Mouse (Mus musculus) gastrocnemius, postnatal 14 days (tissue): ENCODE measurements at regions not wholly inside any gene's neighbourhood (a gene's known extent, or its start where the extent isn't known, plus 50 kb on each side); places are given as distances from the start of the nearest gene placed in this dataset.

ENCODE experiments used
- DNase-seq: peaks from one replicate; pipeline ENCODE4 v3.0.0; 2021; ENCODE audit warnings: mixed read lengths
- intact Hi-C: fragments of 180-260 bp; cut with DNase I; formaldehyde crosslinking; loops from one replicate; pipeline ENCODE4 v1.15.1; 2025; ENCODE audit warnings: low total_unique reads

DNA sequence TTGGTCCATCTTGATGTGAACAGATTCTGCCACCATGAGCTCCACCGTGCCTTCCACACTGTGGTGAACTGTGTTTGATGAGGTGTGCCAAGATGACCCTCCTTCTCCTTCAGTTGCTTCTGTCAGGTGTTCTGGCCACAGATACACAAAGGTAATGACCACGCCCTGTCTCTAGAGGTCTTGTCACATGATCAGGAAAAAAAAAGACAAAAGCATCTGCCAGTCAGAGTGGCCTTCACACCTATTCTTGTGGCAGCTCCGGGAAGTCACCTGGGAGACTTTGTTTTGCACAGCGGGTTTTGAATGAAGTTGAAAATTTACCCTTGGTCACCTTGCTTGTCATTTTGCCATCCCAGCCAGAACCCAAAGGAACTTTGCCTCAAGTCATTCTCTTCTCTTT lies 242.5 kb upstream of the 4931429L15Rik start:
- intact Hi-C loops = no loop called here
- DNase-seq = no peak

- intact Hi-C loops = no loop called here
- DNase-seq = no peak
Measured at GRCm38 (mm10) chr9:46558481-46558880, 238.7 kb upstream of the 4931429L15Rik start.

DNA sequence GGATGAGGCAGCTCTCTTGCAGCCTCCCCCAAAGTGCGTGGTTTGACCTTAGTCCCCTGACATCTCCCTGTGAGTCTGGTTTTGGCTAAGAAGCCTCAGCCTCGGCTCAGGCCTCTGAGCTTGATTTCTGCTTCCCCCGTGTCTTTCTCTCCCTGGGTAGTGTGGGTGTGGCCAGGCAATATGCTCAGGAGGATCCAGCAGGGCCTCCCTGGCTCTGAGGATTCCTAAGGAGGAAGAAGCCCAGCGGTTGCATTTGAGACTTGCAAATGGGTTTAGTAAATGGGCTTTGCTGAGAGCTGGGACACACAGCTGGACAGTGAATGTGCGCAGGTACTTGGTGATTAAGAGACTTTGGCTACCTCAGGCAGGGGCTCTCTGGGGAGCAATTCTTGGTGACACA lies 238.0 kb upstream of the 4931429L15Rik start:
- DNase-seq = no peak
- intact Hi-C loops = no loop called here

DNA sequence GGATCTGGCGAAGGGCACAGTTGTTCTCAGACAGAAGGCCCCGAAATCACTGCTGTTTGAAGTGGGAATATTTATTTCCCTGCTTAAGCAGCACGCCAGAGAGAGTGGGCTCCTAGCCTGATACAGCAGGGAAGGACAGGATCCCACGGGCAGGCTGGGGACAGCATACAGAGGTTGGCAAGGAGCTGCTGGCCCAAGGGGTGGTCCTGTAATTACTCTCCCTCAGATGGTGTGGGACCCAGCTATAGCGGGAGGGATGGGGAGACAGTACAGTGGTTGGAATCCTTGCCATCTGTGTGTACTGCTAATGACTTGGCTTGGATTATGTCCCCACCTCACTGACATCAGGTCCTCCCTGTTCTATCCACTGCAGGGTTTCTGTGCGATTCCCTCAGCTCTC lies 235.4 kb upstream of the 4931429L15Rik start:
- intact Hi-C loops = no loop called here
- no peak for DNase-seq

DNA sequence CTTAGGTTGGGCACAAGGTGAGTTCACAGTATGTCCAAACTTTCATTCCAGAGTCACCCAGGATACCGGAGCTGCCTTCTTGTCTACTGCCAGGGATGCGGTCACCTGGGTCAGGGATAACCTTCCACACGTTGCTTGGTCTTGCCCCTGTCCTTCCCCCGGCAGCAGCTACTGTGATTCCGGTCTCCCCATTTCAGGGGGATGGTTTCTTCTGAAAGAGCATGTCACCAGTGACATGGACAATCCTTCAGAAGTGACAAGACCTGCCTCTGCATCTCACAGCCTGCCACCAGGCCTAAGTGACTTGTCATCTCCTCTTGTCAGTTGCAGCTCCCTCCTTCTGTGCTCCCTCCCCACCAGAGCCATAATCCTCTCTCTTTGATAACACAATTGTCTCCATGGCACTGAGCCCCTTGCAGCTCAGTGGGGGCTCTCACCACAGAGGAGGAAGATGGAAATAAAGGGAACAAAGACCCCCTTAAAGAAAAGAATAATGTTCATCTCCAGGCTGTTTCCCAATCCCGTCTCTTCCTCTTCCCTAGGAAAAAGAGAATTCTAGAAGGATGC lies 234.9 kb upstream of the 4931429L15Rik start:
- no peak for DNase-seq
- intact Hi-C loops = no loop called here

DNA sequence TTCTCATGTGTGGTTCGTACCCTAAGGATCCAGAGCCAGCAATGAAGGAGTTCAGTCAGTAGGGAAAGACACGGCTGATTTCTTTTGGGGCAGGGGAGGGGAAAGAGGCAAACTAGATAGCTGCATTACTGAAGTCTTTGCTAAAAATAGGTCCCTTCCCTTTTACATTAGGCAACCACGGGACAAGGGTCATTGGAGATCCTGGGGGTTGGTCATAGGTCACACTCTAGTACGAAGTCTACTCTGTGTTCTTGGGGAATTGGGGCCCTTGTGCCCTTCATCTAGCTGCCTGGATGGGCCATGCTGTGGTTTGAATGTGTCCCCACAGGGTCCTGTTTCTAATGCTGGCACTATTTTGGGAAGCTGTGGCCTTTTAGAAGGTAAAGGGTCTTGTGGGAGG lies 229.6 kb upstream of the 4931429L15Rik start:
- intact Hi-C loops = no loop called here
- DNase-seq = no peak

GRCm38 (mm10) chr9:46544326-46544725 lies 224.5 kb upstream of the 4931429L15Rik start:
- no peak for DNase-seq
- intact Hi-C loops = no loop called here

GRCm38 (mm10) chr9:46541001-46541400 lies 221.2 kb upstream of the 4931429L15Rik start:
- intact Hi-C loops = no loop called here
- no peak for DNase-seq

DNA sequence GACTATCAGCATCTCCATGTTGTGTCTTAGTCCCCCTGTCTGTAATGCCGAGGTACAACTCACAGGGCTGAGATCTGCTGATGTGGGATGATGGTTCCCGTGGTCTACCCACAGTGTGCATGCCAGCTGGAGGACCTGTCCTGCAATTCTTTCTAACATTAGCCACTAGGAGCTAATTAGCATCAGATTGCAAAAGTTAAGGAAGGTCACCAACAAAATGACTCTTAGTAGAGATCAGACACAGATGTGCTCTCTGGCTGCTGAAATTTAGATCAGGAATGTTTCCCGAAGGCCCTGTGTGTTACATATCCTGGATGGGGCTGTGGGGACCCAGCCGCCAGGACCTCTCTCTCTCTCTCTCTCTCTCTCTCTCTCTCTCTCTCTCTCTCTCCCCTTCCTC lies 218.8 kb upstream of the 4931429L15Rik start:
- intact Hi-C loops = no loop called here
- no peak for DNase-seq

DNA sequence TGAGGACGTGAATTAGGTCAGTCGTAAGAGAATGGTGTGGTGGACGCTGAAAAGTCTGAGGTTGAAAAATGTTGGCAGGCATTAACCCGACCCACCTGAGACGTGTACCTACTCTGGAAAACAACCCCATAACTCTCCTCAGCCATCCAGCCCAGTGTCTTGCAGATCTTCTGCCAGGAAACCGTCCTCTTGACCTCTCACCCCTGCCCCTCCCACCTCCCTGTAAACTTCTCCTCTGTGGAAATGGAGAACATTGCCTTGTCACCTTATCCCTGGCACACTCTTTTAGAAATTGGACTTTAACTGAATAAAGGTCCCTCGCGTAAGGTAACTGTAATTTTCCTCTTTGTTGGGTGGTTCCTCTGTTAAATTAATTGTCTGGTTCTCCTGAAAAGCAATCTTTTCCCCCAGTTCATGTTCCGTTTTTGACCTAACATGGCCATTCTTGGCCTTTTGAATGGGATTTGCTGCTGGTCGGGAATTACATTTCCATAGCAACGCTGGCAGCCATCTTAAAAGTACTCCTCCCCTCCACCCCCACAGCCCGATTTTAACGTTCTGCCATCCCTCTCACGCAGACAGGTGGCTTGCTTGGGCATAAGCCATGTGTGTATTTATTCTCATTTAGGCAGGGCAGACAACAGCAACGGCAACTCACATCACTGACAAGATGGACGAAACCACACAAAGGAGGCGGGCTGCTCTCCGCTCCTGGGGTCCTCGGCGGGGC lies 196.8 kb upstream of the 4931429L15Rik start:
- no peak for DNase-seq

GRCm38 (mm10) chr9:46512276-46513051 lies 192.7 kb upstream of the 4931429L15Rik start:
- intact Hi-C loops = no loop called here
- no peak for DNase-seq

More for the DNA sequence above, 196.8 kb upstream of the 4931429L15Rik start:
- intact Hi-C loops = no loop called here

DNA sequence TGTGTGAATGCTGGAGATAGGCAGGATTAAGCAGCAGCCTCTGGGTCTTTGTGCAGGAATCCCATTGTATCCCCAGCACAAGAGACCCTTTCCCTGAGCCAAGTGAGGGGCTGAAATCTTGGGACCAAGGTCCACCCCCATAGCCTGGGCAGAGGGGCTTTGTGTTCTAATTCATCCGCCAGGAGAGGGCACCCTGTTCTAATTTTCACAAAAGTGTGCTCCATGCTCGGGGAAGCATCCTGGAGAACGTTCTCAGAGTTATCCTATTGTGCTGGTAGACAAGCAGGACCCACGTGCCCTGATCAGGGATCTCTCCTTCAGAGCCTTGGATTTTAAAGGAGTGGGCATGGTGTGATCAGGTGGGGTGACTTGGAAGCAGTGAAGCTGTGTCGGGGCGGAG lies 191.5 kb upstream of the 4931429L15Rik start:
- no peak for DNase-seq
- intact Hi-C loops = no loop called here

DNA sequence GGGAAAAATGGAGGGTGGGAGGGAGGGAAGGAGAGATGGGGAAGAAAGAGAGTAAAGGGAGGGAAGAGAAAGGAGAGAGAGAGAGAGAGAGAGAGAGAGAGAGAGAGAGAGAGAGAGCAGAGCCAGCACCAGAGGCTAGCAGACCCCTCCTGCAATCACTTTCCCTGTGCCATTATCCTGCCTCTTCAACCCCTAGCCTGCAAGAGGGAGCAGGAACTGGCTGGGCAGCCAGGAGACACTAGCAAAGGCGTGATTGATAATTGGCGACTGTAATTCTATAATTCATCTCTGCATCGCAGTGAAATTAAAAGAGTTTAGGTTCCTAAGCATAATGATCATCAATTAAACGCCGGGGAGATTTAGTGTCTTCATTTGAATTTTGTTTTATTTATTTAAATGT lies 190.1 kb upstream of the 4931429L15Rik start:
- intact Hi-C loops = no loop called here

GRCm38 (mm10) chr9:46509458-46509857 lies 189.7 kb upstream of the 4931429L15Rik start:
- intact Hi-C loops = no loop called here
- DNase-seq = no peak

More for the DNA sequence above, 190.1 kb upstream of the 4931429L15Rik start:
- no peak for DNase-seq

- no peak for DNase-seq
- intact Hi-C loops = no loop called here
Measured at GRCm38 (mm10) chr9:46507036-46507435, 187.2 kb upstream of the 4931429L15Rik start.

DNA sequence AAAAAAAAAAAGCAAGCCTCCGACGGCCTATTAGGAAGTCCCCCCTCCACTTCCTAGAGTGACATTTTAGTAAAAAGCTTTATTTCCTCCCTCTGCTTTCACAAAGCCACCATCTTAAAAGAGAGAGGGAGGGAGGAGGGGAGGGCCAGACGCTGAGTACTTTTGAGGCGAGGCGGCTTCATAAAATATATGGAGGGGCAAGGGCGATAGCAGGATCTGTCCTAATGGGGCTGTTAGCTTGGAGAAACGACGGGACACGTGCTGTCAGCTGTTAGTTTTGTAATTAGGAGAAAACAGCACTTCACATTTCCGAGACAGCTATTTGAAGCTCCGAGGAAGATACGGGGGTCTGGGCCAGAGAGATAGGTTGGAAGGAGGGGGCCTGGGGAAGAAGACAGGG lies 184.8 kb upstream of the 4931429L15Rik start:
- intact Hi-C loops = no loop called here

DNA sequence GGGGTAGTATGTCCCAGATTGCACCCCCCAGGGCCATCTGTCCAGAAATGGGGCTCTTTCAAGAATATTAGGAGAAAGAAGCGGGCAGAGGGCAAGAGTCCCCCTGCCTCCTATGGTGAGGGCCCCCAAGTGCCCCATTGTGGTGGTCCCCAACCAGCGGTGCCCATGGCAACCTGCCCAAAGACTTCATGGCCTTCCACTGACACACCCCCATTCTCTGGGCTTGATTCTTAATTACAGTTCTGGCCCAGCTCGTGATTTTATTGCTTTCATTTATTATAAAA lies 184.3 kb upstream of the 4931429L15Rik start:
- no peak for DNase-seq
- intact Hi-C loops = no loop called here

More for the DNA sequence above, 184.8 kb upstream of the 4931429L15Rik start:
- DNase-seq = no peak

DNA sequence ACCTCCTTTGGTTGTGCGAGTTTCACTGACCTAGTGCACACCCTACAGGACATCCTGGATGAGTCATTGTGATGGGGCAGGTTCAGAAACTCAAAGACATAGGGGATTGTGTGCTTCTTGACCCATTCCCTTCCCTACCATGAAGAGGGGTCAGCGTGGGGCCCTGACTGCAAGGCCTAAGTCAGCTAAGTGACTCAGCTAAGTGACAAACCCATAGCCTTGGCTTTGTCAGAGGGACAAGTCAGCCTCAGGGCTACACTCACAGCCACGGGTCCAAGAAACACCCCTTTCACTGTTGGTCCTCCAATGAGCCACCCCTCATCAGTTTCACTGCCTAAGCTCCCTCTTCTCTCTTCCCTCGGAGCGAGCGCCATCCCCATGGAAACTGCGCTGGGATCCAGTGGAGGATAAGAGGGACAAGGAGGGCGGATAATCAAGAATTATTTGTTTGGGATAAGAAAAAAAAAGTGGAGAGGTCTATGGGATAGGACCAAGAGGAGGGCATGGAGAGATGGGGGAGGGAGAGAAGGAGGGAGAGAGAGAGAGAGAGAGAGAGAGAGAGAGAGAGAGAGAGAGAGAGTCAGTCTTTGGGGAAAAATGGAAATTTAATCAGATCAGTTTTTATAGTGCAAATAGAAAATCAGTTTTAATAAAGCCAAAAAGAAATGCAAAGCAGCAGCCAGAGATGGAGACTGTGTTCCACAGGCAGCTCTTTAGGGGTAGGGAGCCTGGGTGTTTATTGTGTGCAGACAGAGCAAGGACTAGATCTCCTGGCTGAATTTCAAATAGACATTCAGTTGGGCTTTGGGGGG lies 183.7 kb upstream of the 4931429L15Rik start:
- intact Hi-C loops = no loop called here
- DNase-seq = no peak

DNA sequence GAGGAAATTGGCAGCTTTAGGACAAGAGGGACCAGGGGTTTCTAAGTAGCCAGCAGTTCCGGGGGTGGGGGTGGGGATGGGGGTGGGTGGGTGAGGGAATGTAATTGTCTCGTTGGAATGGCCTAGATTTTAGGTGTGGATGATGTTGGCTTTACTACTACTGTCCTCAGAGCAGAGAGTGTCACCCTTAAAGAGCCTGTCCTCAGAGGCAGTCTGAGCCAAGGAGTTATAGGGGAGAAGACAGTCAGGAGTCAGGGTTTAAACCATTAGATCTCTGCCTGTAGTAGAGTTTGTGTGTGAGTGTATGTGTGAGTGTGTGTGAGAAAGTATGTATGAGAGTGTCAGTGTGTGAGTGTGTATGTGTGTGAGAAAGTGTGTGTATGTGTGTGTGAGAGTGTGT lies 179.6 kb upstream of the 4931429L15Rik start:
- intact Hi-C loops = no loop called here
- no peak for DNase-seq

DNA sequence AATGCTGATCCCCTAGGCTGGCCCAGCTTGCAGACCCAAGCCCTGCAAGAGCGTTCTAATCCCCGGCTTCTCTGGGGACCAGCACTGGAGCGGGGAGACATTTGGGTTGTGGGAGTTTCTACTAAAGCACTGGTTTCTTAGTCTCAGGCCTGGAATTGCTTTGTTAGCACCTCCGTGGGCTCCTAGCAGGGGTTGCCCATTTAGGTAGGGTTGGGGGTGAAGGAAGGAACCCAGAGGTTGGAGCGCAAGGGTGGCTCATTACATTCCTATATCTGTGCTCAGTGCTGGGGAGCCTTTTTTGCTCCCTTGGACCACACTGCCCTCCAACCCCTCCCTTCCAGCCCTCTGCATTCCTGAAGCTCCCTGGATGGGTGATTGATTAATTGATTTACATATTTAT lies 179.1 kb upstream of the 4931429L15Rik start:
- intact Hi-C loops = no loop called here
- no peak for DNase-seq
